Mouse (Mus musculus): ENCODE data around the gene Ccni. TPM values are rescaled to one million over a fixed set of nuclear protein-coding genes. Genes with fewer than 3 reads are reported as not detected.
A peak's percentile ranks its signal among the peaks of the same experiment; 100 is the strongest.

Gene Ccni
- polyA plus RNA-seq, 1 experiment: 234 TPM

- H3K4me1 ChIP-seq (ENCODE audit: control insufficient read depth, insufficient read depth, low read length): peaks cover 5% of the 10 kb centered on the region
- H3K4me3 ChIP-seq (ENCODE audit: insufficient read depth, low read length): peak overlapping the region; percentile 73
- TF ChIP-seq POLR2A (IDR thresholded peaks at IDR 0.05; ENCODE audit: borderline replicate concordance, low read depth, low read length) (no peak), CTCF (IDR thresholded peaks at IDR 0.05; ENCODE audit: low read depth, low read length) (no peak)
- H3K27ac ChIP-seq (ENCODE audit: insufficient read depth, low read depth, low read length): peak overlapping the region; percentile 69
Observed at GRCm38 (mm10) chr5:93205371-93206108, 755 bp downstream of the Ccni start.

GRCm38 (mm10) chr5:93201181-93201580, 5.1 kb downstream of the Ccni start:
- no peak for TF ChIP-seq CTCF (IDR thresholded peaks at IDR 0.05; ENCODE audit: low read depth, low read length)
- TF ChIP-seq POLR2A (IDR thresholded peaks at IDR 0.05; ENCODE audit: borderline replicate concordance, low read depth, low read length): no peak
- H3K27ac ChIP-seq (ENCODE audit: insufficient read depth, low read depth, low read length): no peak overlapping the region
- H3K4me1 ChIP-seq (ENCODE audit: control insufficient read depth, insufficient read depth, low read length): peaks cover 26% of the 10 kb centered on the region
- no peak overlapping the region for H3K4me3 ChIP-seq (ENCODE audit: insufficient read depth, low read length)

- Histone ChIP-seq H3K27ac (ENCODE audit: insufficient read depth, low read depth, low read length) (peak overlapping the region; percentile 76), H3K4me3 (ENCODE audit: insufficient read depth, low read length) (no peak overlapping the region), H3K4me1 (ENCODE audit: control insufficient read depth, insufficient read depth, low read length) (peaks cover 45% of the 10 kb centered on the region)
- TF ChIP-seq POLR2A (IDR thresholded peaks at IDR 0.05; ENCODE audit: borderline replicate concordance, low read depth, low read length) (no peak), CTCF (IDR thresholded peaks at IDR 0.05; ENCODE audit: low read depth, low read length) (no peak)
Observed at GRCm38 (mm10) chr5:93198232-93198631, 8.1 kb downstream of the Ccni start.

GRCm38 (mm10) chr5:93190428-93190827, 15.9 kb downstream of the Ccni start:
- Histone ChIP-seq H3K4me3 (ENCODE audit: insufficient read depth, low read length) (no peak overlapping the region), H3K4me1 (ENCODE audit: control insufficient read depth, insufficient read depth, low read length) (peaks cover 15% of the 10 kb centered on the region), H3K27ac (ENCODE audit: insufficient read depth, low read depth, low read length) (no peak overlapping the region)
- TF ChIP-seq POLR2A (IDR thresholded peaks at IDR 0.05; ENCODE audit: borderline replicate concordance, low read depth, low read length) (no peak), CTCF (IDR thresholded peaks at IDR 0.05; ENCODE audit: low read depth, low read length) (no peak)

- H3K27ac ChIP-seq (ENCODE audit: insufficient read depth, low read depth, low read length): no peak overlapping the region
- TF ChIP-seq POLR2A (IDR thresholded peaks at IDR 0.05; ENCODE audit: borderline replicate concordance, low read depth, low read length) (no peak), CTCF (IDR thresholded peaks at IDR 0.05; ENCODE audit: low read depth, low read length) (no peak)
- H3K4me1 ChIP-seq (ENCODE audit: control insufficient read depth, insufficient read depth, low read length): peaks cover 10% of the 10 kb centered on the region
- H3K4me3 ChIP-seq (ENCODE audit: insufficient read depth, low read length): no peak overlapping the region
Observed at GRCm38 (mm10) chr5:93189607-93190006, 16.7 kb downstream of the Ccni start.

- Histone ChIP-seq H3K4me3 (ENCODE audit: insufficient read depth, low read length) (no peak overlapping the region), H3K4me1 (ENCODE audit: control insufficient read depth, insufficient read depth, low read length) (no peaks in the 10 kb centered on the region), H3K27ac (ENCODE audit: insufficient read depth, low read depth, low read length) (no peak overlapping the region)
- TF ChIP-seq CTCF (IDR thresholded peaks at IDR 0.05; ENCODE audit: low read depth, low read length) (no peak), POLR2A (IDR thresholded peaks at IDR 0.05; ENCODE audit: borderline replicate concordance, low read depth, low read length) (no peak)
Observed at GRCm38 (mm10) chr5:93184548-93184947, 21.7 kb downstream of the Ccni start.

- TF ChIP-seq POLR2A (IDR thresholded peaks at IDR 0.05; ENCODE audit: borderline replicate concordance, low read depth, low read length): no peak
- TF ChIP-seq CTCF (IDR thresholded peaks at IDR 0.05; ENCODE audit: low read depth, low read length): no peak
- H3K4me3 ChIP-seq (ENCODE audit: insufficient read depth, low read length): no peak overlapping the region
- H3K27ac ChIP-seq (ENCODE audit: insufficient read depth, low read depth, low read length): no peak overlapping the region
- H3K4me1 ChIP-seq (ENCODE audit: control insufficient read depth, insufficient read depth, low read length): peaks cover 2% of the 10 kb centered on the region
Observed at GRCm38 (mm10) chr5:93183311-93183710, 23.0 kb downstream of the Ccni start.

GRCm38 (mm10) chr5:93180252-93180651, 26.0 kb downstream of the Ccni start:
- H3K4me1 ChIP-seq (ENCODE audit: control insufficient read depth, insufficient read depth, low read length): peaks cover 5% of the 10 kb centered on the region
- TF ChIP-seq POLR2A (IDR thresholded peaks at IDR 0.05; ENCODE audit: borderline replicate concordance, low read depth, low read length) (no peak), CTCF (IDR thresholded peaks at IDR 0.05; ENCODE audit: low read depth, low read length) (no peak)
- H3K4me3 ChIP-seq (ENCODE audit: insufficient read depth, low read length): no peak overlapping the region
- H3K27ac ChIP-seq (ENCODE audit: insufficient read depth, low read depth, low read length): no peak overlapping the region

- peaks cover 5% of the 10 kb centered on the region for H3K4me1 ChIP-seq (ENCODE audit: control insufficient read depth, insufficient read depth, low read length)
- no peak overlapping the region for H3K27ac ChIP-seq (ENCODE audit: insufficient read depth, low read depth, low read length)
- no peak overlapping the region for H3K4me3 ChIP-seq (ENCODE audit: insufficient read depth, low read length)
- TF ChIP-seq POLR2A (IDR thresholded peaks at IDR 0.05; ENCODE audit: borderline replicate concordance, low read depth, low read length): no peak
- TF ChIP-seq CTCF (IDR thresholded peaks at IDR 0.05; ENCODE audit: low read depth, low read length): no peak
Observed at GRCm38 (mm10) chr5:93178616-93179015, 27.7 kb downstream of the Ccni start.

GRCm38 (mm10) chr5:93174675-93175074, 31.6 kb downstream of the Ccni start:
- TF ChIP-seq CTCF (IDR thresholded peaks at IDR 0.05; ENCODE audit: low read depth, low read length) (no peak), POLR2A (IDR thresholded peaks at IDR 0.05; ENCODE audit: borderline replicate concordance, low read depth, low read length) (no peak)
- Histone ChIP-seq H3K4me1 (ENCODE audit: control insufficient read depth, insufficient read depth, low read length) (peaks cover 5% of the 10 kb centered on the region), H3K4me3 (ENCODE audit: insufficient read depth, low read length) (no peak overlapping the region), H3K27ac (ENCODE audit: insufficient read depth, low read depth, low read length) (no peak overlapping the region)

Measured in bone marrow macrophage, adult 2 months (primary cell).